Mouse (Mus musculus): Measurements from ENCODE around the gene Slc35e1. TPM values are rescaled to one million over a fixed set of nuclear protein-coding genes. Genes with fewer than 3 reads are reported as not detected.

The Slc35e1 gene
- polyA plus RNA-seq, 1 experiment: 23.6 TPM

DNA sequence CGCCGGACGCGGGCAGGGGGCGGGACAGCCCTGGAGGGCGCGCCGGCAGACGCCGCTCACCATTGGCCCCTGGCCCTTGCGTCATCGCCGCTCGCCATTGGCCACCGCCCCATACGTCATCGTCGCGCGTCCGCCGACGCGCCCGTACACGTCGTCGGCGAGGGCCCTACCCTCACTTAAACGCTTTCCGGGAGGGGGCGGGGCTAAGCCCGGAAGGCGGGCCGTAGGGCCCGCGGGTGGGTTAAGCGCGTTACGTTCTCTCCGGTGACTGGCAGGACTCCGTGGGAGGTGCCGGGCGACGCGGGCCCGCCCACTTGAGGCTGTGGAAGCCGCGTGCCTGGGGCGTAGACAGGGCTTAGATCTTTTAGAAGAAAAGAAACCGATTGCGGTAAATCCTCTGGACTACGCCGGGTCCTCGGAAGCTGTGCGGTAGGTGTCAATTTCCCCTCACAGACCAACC, 238 bp upstream of the Slc35e1 start:
- Histone ChIP-seq H3K4me3 (ENCODE audit: low read depth, low read length) (peak overlapping the region; percentile 96), H3K36me3 (ENCODE audit: control insufficient read depth, insufficient read depth, low read length, poor library complexity, severe bottlenecking) (peaks cover 31% of the 10 kb centered on the region), H3K9ac (ENCODE audit: low read depth, poor library complexity, severe bottlenecking) (peak overlapping the region; percentile 87), H3K9me3 (replicated peaks; ENCODE audit: control insufficient read depth, insufficient read depth, low read length, poor library complexity, severe bottlenecking) (no peaks in the 10 kb centered on the region), H3K4me1 (ENCODE audit: control insufficient read depth, insufficient read depth, low read length) (peaks cover 2% of the 10 kb centered on the region), H3K27ac (ENCODE audit: insufficient read depth, low read length) (peak overlapping the region; percentile 80), H3K27me3 (ENCODE audit: control insufficient read depth, insufficient read depth, low read length, poor library complexity, severe bottlenecking) (no peaks in the 10 kb centered on the region)
- TF ChIP-seq EP300 (IDR thresholded peaks at IDR 0.05; ENCODE audit: insufficient read depth, low read depth, low read length): 0 out of 2 replicates have a peak, but pooled peaks have one; percentile 37
- TF ChIP-seq POLR2A (IDR thresholded peaks at IDR 0.05; ENCODE audit: insufficient read depth, low read length): no peak

DNA sequence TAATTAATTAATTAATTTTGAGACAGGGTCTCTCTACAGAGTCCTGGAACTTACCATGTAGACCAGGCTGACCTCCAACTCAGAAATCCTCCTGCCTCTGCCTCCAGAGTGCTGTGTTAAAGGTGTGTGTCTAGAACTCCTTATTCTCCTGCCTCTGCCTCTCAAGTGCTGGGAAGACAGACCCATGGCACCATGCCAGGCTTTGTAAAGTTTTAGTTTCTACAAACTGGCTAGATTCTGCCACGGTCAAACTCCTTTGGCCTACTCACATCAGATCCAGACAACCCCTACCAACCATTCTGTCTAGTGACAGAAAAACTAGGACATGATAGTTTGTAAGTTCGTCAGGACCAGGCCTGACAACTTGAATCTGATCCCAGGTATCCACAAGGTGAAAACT, 1.4 kb downstream of the Slc35e1 start:
- peaks cover 30% of the 10 kb centered on the region for H3K36me3 ChIP-seq (ENCODE audit: control insufficient read depth, insufficient read depth, low read length, poor library complexity, severe bottlenecking)

DNA sequence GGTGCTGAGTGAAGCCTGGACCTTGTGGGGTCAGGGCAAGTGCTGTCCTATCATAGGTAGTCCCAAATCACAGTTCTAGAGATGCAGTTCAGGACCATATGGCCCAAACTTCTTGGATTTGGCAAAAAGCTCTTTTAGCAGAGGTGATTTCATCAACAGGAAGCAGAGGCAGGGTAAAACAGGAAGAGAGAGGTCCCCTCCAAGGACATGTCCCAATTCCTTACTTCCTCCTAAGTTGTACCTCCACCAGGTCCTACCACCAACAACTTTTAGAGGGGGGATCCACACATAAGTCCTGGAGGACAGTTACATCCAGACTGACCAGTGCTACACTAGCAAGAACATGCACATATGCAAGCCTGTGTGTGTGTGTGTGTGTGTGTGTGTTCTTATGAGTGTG, 5.4 kb downstream of the Slc35e1 start:
- Histone ChIP-seq H3K4me3 (ENCODE audit: low read depth, low read length) (no peak overlapping the region), H3K4me1 (ENCODE audit: control insufficient read depth, insufficient read depth, low read length) (no peaks in the 10 kb centered on the region), H3K27me3 (ENCODE audit: control insufficient read depth, insufficient read depth, low read length, poor library complexity, severe bottlenecking) (no peaks in the 10 kb centered on the region), H3K9ac (ENCODE audit: low read depth, poor library complexity, severe bottlenecking) (no peak overlapping the region), H3K36me3 (ENCODE audit: control insufficient read depth, insufficient read depth, low read length, poor library complexity, severe bottlenecking) (peaks cover 34% of the 10 kb centered on the region), H3K9me3 (replicated peaks; ENCODE audit: control insufficient read depth, insufficient read depth, low read length, poor library complexity, severe bottlenecking) (no peaks in the 10 kb centered on the region), H3K27ac (ENCODE audit: insufficient read depth, low read length) (no peak overlapping the region)
- TF ChIP-seq CTCF (IDR thresholded peaks at IDR 0.05; ENCODE audit: low read depth, low read length) (no peak), EP300 (IDR thresholded peaks at IDR 0.05; ENCODE audit: insufficient read depth, low read depth, low read length) (no peak)

More for the DNA sequence above, 1.4 kb downstream of the Slc35e1 start:
- Histone ChIP-seq H3K4me3 (ENCODE audit: low read depth, low read length) (no peak overlapping the region), H3K4me1 (ENCODE audit: control insufficient read depth, insufficient read depth, low read length) (peaks cover 2% of the 10 kb centered on the region), H3K9me3 (replicated peaks; ENCODE audit: control insufficient read depth, insufficient read depth, low read length, poor library complexity, severe bottlenecking) (no peaks in the 10 kb centered on the region), H3K27ac (ENCODE audit: insufficient read depth, low read length) (no peak overlapping the region), H3K27me3 (ENCODE audit: control insufficient read depth, insufficient read depth, low read length, poor library complexity, severe bottlenecking) (no peaks in the 10 kb centered on the region), H3K9ac (ENCODE audit: low read depth, poor library complexity, severe bottlenecking) (peak overlapping the region; percentile 87)
- TF ChIP-seq EP300 (IDR thresholded peaks at IDR 0.05; ENCODE audit: insufficient read depth, low read depth, low read length) (no peak), POLR2A (IDR thresholded peaks at IDR 0.05; ENCODE audit: insufficient read depth, low read length) (no peak), CTCF (IDR thresholded peaks at IDR 0.05; ENCODE audit: low read depth, low read length) (no peak)

DNA sequence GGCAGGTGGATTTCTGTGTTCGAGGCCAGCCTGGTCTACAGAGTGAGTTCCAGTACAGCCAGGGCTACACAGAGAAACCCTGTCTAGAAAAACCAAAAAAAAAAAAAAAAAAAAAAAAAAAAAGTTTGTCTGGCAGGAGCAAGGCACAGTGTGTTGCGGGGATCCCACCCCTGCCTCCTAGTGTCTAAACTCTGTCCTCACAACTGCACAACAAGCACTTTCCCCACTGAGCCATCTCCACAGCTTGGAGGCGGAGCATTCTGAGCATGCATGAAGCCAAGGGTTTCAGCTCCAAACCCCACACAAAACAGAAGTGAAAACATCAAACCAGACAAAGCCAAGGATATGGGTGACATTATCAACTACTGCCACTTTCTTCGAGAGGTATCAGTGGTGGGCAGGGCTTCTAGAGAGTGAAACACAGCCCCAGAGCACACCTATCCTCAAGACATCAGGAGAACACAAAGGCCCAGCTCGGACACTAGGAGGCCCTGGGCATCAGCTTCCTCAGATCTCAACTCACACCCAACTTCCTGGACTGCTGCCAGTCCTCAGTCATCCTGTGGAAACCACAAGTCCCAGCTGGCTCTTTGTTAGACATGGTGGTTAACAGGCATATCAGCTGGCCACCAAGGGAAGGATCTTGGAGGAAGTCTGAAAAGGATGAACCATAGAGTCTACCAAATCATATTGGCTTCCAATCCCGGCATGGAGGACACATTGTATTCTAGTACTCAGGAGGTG, 6.8 kb downstream of the Slc35e1 start:
- Histone ChIP-seq H3K27me3 (ENCODE audit: control insufficient read depth, insufficient read depth, low read length, poor library complexity, severe bottlenecking) (no peaks in the 10 kb centered on the region), H3K4me3 (ENCODE audit: low read depth, low read length) (no peak overlapping the region), H3K4me1 (ENCODE audit: control insufficient read depth, insufficient read depth, low read length) (no peaks in the 10 kb centered on the region), H3K36me3 (ENCODE audit: control insufficient read depth, insufficient read depth, low read length, poor library complexity, severe bottlenecking) (peaks cover 34% of the 10 kb centered on the region), H3K27ac (ENCODE audit: insufficient read depth, low read length) (no peak overlapping the region), H3K9me3 (replicated peaks; ENCODE audit: control insufficient read depth, insufficient read depth, low read length, poor library complexity, severe bottlenecking) (no peaks in the 10 kb centered on the region), H3K9ac (ENCODE audit: low read depth, poor library complexity, severe bottlenecking) (no peak overlapping the region)
- no peak for TF ChIP-seq POLR2A (IDR thresholded peaks at IDR 0.05; ENCODE audit: insufficient read depth, low read length)
- TF ChIP-seq CTCF (IDR thresholded peaks at IDR 0.05; ENCODE audit: low read depth, low read length): peak; percentile 6
- no peak for TF ChIP-seq EP300 (IDR thresholded peaks at IDR 0.05; ENCODE audit: insufficient read depth, low read depth, low read length)

DNA sequence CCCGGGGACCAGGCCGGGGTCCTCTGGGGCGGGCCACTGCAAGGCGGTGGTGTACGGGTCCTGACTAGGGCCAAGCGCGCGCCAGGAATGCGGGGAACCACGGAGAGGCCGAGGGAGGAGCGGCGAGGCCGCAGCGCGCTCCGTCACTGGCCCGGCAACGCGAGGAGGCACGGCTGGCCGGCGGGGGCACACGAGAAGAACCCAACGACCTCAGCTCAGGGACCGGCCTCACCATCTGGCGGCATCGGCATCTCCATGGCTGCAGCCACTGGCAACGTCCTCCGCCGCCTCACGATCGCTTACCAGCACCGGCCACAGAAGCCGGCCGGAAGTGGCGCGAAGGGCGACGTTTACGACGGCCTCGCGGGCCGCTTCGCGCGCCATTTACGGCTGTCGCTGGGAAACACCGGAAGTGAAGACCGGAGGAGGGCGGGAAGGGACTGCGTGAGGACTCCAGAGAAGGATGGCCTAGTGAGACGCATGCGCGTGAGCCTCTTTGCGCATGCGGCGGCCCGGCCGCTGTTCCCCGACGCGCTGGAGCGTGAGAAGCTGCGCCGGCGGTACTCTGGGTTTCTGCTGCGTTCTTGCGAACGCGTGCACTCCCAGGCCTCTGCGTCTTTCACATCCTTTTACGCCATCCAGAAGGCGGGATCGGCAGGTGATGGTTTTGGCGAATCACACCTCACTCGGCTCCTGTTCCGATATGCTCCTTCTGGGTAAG, 17.4 kb downstream of the Slc35e1 start, which contains the start of gene Cherp:
TSS of gene Cherp (minus strand) at position 401 of the 721 bp plus-strand sequence.
- Histone ChIP-seq H3K9ac (ENCODE audit: low read depth, poor library complexity, severe bottlenecking) (peak within 1 kb of the TSS; percentile 84), H3K36me3 (ENCODE audit: control insufficient read depth, insufficient read depth, low read length, poor library complexity, severe bottlenecking) (peaks cover 39% of the 10 kb centered on the region), H3K27ac (ENCODE audit: insufficient read depth, low read length) (peak within 1 kb of the TSS; percentile 72), H3K4me1 (ENCODE audit: control insufficient read depth, insufficient read depth, low read length) (no peaks in the 10 kb centered on the region), H3K27me3 (ENCODE audit: control insufficient read depth, insufficient read depth, low read length, poor library complexity, severe bottlenecking) (no peaks in the 10 kb centered on the region), H3K4me3 (ENCODE audit: low read depth, low read length) (peak within 1 kb of the TSS; percentile 80), H3K9me3 (replicated peaks; ENCODE audit: control insufficient read depth, insufficient read depth, low read length, poor library complexity, severe bottlenecking) (peaks cover 5% of the 10 kb centered on the region; the same call in 1 of the 2 replicates)
- TF ChIP-seq POLR2A (IDR thresholded peaks at IDR 0.05; ENCODE audit: insufficient read depth, low read length) (peak; percentile 74), CTCF (IDR thresholded peaks at IDR 0.05; ENCODE audit: low read depth, low read length) (no peak), EP300 (IDR thresholded peaks at IDR 0.05; ENCODE audit: insufficient read depth, low read depth, low read length) (0 out of 2 replicates have a peak, but pooled peaks have one; percentile 34)

DNA sequence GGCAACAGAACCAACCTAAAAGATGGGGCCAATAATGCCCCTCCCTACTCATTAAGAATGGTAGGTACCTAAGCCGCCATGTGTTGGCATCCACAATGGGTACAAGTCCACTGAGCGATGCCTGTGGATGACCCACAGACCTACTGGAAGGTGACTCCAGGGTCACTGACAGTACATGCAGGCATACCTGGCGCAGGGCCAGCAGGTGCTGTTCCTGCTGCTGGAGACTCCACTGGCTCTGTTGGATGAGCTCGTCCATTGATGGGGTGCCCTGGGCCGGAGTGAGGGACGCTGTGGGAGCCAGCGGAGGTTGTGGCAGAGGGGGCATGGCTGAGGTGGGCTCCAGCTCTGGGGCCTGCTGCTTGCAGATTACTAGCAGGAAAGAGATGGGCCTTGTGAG, 21.7 kb downstream of the Slc35e1 start:
- Histone ChIP-seq H3K9me3 (replicated peaks; ENCODE audit: control insufficient read depth, insufficient read depth, low read length, poor library complexity, severe bottlenecking) (no peaks in the 10 kb centered on the region), H3K36me3 (ENCODE audit: control insufficient read depth, insufficient read depth, low read length, poor library complexity, severe bottlenecking) (peaks cover 74% of the 10 kb centered on the region), H3K9ac (ENCODE audit: low read depth, poor library complexity, severe bottlenecking) (no peak overlapping the region), H3K27me3 (ENCODE audit: control insufficient read depth, insufficient read depth, low read length, poor library complexity, severe bottlenecking) (no peaks in the 10 kb centered on the region), H3K4me3 (ENCODE audit: low read depth, low read length) (no peak overlapping the region), H3K4me1 (ENCODE audit: control insufficient read depth, insufficient read depth, low read length) (no peaks in the 10 kb centered on the region), H3K27ac (ENCODE audit: insufficient read depth, low read length) (no peak overlapping the region)
- TF ChIP-seq POLR2A (IDR thresholded peaks at IDR 0.05; ENCODE audit: insufficient read depth, low read length) (no peak), EP300 (IDR thresholded peaks at IDR 0.05; ENCODE audit: insufficient read depth, low read depth, low read length) (no peak), CTCF (IDR thresholded peaks at IDR 0.05; ENCODE audit: low read depth, low read length) (no peak)
